Mouse (Mus musculus): Measurements from ENCODE around the gene Alg6.

- TF ChIP-seq CTCF (IDR thresholded peaks at IDR 0.05) = no peak
- no peak for TF ChIP-seq EP300 (IDR thresholded peaks at IDR 0.05)
Measured at GRCm38 (mm10) chr4:99773041-99773440, 57.6 kb downstream of the Alg6 start.
